Mouse (Mus musculus): ENCODE results near the gene Birc5. TPM values are rescaled to one million over a fixed set of nuclear protein-coding genes. Genes with fewer than 3 reads are reported as not detected.

The Birc5 gene
- polyA plus RNA-seq, 1 experiment from 2014 or later = 338 TPM

DNA sequence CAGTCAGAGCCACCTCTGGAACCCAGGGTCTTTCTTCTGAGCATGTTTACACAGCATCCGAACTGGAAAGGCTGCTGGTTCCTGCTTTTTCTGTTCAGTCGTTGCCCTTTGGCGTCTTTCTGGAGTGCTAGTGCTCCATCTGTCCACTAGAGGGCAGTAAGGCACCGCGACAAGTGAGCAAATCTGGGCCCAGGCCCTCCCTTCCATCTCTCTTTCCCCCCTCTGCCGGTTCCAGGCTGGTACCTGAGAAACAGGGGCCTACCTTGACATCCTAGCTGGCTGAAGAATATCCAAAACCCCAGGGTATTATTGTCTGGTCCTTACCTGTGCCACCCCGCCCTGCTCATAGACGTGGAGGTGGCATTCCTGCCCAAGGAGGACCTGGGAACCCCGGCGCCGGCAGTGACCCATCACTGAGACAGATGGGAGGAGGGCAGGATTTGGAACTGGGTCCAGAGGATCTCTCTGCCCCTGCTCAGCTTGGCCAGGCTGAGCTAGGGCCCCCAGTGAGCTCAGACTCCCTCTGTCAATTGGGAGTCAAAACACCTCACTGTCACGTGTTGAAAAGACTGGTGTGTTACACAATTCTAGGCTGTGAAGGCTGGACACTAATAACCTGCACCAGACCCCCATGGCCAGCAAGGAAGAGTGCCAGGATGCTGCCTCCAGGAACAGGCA lies 21.8 kb downstream of the Birc5 start:
- H3K4me3 ChIP-seq = no peak overlapping the region
- peaks cover 62% of the 10 kb centered on the region for H3K4me1 ChIP-seq (replicated peaks)
- 0 out of 2 replicates have a peak, but pooled peaks cover 6% of the 10 kb centered on the region for H3K36me3 ChIP-seq
- peak overlapping the region; percentile 2; the same call in 1 of the 2 replicates for H3K27ac ChIP-seq
- DNase-seq (ENCODE audit: low spot score) = peak; percentile 79
- H3K9me3 ChIP-seq = no peaks in the 10 kb centered on the region
- WGBS = 39% methylated on average over 12 of the region's 12 CpGs
- peaks cover 34% of the 10 kb centered on the region for H3K27me3 ChIP-seq (ENCODE audit: insufficient read depth, poor library complexity, severe bottlenecking)

- 72% methylated on average over 5 of the region's 5 CpGs for WGBS
- no peak for DNase-seq (ENCODE audit: low spot score)
- H3K4me3 ChIP-seq = no peak overlapping the region
- peaks cover 60% of the 10 kb centered on the region for H3K4me1 ChIP-seq (replicated peaks)
- H3K27ac ChIP-seq = no peak overlapping the region; the same call in 1 of the 2 replicates
- 0 out of 2 replicates have a peak, but pooled peaks cover 6% of the 10 kb centered on the region for H3K36me3 ChIP-seq
- H3K27me3 ChIP-seq (ENCODE audit: insufficient read depth, poor library complexity, severe bottlenecking) = peaks cover 34% of the 10 kb centered on the region
- no peaks in the 10 kb centered on the region for H3K9me3 ChIP-seq
Observed at GRCm38 (mm10) chr11:117871376-117871775, 22.3 kb downstream of the Birc5 start.

GRCm38 (mm10) chr11:117871911-117872584 lies 23.0 kb downstream of the Birc5 start:
- Histone ChIP-seq H3K36me3 (0 out of 2 replicates have a peak, but pooled peaks cover 6% of the 10 kb centered on the region), H3K9me3 (no peaks in the 10 kb centered on the region), H3K27me3 (ENCODE audit: insufficient read depth, poor library complexity, severe bottlenecking) (peaks cover 34% of the 10 kb centered on the region), H3K4me3 (peak overlapping the region; percentile 83), H3K27ac (no peak overlapping the region), H3K4me1 (replicated peaks) (peaks cover 55% of the 10 kb centered on the region)
- no peak for DNase-seq (ENCODE audit: low spot score)
- 61% methylated on average over 12 of the region's 12 CpGs for WGBS

DNA sequence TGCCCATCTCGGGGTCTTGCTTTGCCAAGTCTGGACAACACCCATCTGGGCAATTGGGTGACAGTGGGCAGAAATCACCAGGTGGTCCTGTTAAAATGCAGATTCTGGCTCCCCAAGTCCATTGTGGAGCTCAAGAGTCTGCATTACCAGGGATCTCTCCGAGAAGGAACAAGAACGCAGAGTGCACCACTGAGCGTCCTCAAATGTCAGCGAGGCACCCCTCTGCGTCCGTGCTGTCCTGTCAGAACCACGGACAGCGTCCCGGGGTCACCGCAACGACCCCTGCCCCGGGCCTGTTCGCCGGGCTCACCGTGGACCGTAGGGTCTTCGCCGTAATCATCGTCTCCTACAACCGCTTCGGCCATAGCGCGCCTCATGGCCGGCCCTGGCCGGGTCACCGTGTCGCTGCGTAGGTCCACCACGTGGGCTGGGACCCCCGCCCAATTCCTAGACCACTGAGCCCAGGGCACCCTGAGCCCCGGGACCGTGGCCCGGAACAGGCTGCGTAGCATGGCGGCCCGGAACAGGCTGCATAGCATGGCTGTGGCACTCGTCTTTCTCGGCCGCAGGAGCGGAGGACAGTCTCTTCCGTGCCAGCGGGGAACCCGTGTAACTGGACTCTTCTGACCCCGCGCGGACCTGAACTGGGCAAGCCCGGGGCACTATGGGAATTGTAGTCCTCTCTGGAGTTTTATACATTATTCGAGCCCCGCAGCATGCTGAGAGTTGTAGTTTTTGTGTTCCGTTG lies 24.0 kb downstream of the Birc5 start, which contains the start of gene Tha1:
Gene Tha1 (minus strand): TSS at position 621 of the 748 bp plus-strand sequence.
- DNase-seq (ENCODE audit: low spot score) = peak; percentile 87
- WGBS = 2% methylated on average over 51 of the region's 51 CpGs
- H3K4me1 ChIP-seq (replicated peaks) = peaks cover 58% of the 10 kb centered on the region
- H3K27ac ChIP-seq = peak within 1 kb of the TSS; percentile 92
- H3K36me3 ChIP-seq = 0 out of 2 replicates have a peak, but pooled peaks cover 6% of the 10 kb centered on the region
- no peaks in the 10 kb centered on the region for H3K9me3 ChIP-seq
- peak within 1 kb of the TSS; percentile 83 for H3K4me3 ChIP-seq
- H3K27me3 ChIP-seq (ENCODE audit: insufficient read depth, poor library complexity, severe bottlenecking) = peaks cover 33% of the 10 kb centered on the region

DNA sequence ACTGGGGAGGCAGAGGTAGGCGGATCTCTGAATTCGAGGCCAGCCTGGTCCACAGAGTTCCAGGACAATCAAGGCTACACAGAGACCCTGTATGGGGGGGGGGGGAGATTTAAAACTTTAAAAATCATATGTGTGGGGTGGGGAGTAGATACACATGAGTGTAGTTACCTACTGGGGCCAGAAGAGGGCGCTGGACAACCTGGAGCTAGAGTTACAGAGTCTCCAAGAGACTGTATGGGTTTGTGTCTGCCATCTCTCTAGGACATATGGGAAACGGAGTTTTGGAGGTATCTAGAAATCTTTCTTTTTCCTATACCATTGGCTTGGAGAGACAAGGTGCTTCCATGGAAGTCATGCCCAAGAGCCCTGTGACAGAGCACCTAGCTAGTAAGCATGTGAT lies 25.4 kb downstream of the Birc5 start:
- WGBS = 66% methylated on average over 4 of the region's 4 CpGs
- Histone ChIP-seq H3K27me3 (ENCODE audit: insufficient read depth, poor library complexity, severe bottlenecking) (peaks cover 34% of the 10 kb centered on the region), H3K4me1 (replicated peaks) (peaks cover 72% of the 10 kb centered on the region), H3K4me3 (no peak overlapping the region), H3K27ac (no peak overlapping the region), H3K36me3 (no peaks in the 10 kb centered on the region), H3K9me3 (no peaks in the 10 kb centered on the region)
- no peak for DNase-seq (ENCODE audit: low spot score)

- WGBS = 14% methylated on average over 6 of the region's 6 CpGs
- Histone ChIP-seq H3K9me3 (no peaks in the 10 kb centered on the region), H3K27ac (peak overlapping the region; percentile 35; the same call in 1 of the 2 replicates), H3K27me3 (ENCODE audit: insufficient read depth, poor library complexity, severe bottlenecking) (peaks cover 40% of the 10 kb centered on the region), H3K4me1 (replicated peaks) (peaks cover 69% of the 10 kb centered on the region), H3K4me3 (no peak overlapping the region), H3K36me3 (no peaks in the 10 kb centered on the region)
- no peak for DNase-seq (ENCODE audit: low spot score)
Observed at GRCm38 (mm10) chr11:117875681-117876080, 26.6 kb downstream of the Birc5 start.

DNA sequence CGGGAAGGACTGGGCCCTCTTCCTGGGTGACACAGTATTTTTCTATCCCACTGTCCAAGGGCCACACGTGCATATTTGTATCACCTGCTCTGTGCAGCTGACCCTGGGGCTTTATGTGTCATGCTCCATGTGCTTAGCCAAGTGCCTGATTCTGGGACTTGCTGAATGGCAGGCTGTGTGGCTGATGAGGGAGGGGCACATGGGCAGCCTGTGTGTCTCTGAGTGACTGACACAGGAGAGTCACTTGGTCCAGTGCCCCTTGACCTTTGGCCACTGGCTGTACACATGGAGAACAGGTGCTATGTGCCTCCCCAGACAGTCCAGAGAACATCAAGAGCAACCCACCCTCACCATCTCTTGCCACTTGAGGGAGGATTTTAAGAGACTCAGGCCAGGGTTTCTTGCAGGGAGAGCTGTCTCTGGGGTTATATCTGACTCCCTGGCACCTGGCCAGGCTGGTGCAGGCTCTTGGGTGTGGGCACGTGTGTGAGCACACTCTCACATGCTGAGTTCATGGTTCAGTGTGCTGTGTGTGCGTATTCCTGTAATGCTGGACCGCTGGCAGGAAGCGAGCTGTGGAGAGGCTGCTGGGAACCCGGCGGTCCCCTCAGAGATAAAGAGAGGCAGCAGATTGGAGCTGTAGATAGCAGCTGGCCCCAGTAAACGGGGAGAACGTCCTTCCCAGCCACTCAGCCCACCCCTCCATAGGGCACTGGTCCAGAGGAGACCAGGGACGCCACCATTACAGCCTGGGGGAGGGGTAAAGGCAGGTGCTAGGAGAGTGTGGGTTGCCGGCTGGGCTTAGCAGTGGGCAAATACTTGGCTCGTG lies 29.1 kb downstream of the Birc5 start:
- Histone ChIP-seq H3K4me1 (replicated peaks) (peaks cover 68% of the 10 kb centered on the region), H3K27ac (peak overlapping the region; percentile 68), H3K27me3 (ENCODE audit: insufficient read depth, poor library complexity, severe bottlenecking) (peaks cover 41% of the 10 kb centered on the region), H3K4me3 (0 out of 2 replicates have a peak overlapping the region, but pooled peaks have one; percentile 10), H3K9me3 (no peaks in the 10 kb centered on the region), H3K36me3 (no peaks in the 10 kb centered on the region)
- no peak for DNase-seq (ENCODE audit: low spot score)
- 40% methylated on average over 13 of the region's 13 CpGs for WGBS

DNA sequence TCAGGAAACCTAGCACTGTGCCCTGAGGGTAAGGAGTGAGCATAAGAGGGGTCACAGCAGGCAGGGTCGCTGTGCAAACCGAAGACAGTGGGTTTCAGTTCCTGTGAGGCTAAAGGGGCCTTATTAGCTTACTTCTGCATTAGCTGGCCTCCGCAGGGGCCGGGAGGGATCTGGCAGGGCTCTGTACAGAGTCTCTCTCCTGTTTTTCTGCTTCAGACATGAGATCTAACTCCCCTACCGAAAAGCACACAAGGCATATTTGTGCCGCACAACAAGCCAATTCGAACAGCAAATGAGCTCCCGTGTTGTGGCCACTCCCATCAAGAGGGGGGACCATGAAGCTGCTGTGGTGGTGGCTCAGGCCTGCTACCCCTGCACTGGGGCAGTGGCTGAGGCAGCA lies 29.8 kb downstream of the Birc5 start:
- 32% methylated on average over 8 of the region's 8 CpGs for WGBS
- no peaks in the 10 kb centered on the region for H3K36me3 ChIP-seq
- H3K27me3 ChIP-seq (ENCODE audit: insufficient read depth, poor library complexity, severe bottlenecking) = peaks cover 45% of the 10 kb centered on the region
- no peaks in the 10 kb centered on the region for H3K9me3 ChIP-seq
- peaks cover 65% of the 10 kb centered on the region for H3K4me1 ChIP-seq (replicated peaks)
- peak overlapping the region; percentile 68 for H3K27ac ChIP-seq
- no peak overlapping the region for H3K4me3 ChIP-seq
- DNase-seq (ENCODE audit: low spot score) = no peak

DNA sequence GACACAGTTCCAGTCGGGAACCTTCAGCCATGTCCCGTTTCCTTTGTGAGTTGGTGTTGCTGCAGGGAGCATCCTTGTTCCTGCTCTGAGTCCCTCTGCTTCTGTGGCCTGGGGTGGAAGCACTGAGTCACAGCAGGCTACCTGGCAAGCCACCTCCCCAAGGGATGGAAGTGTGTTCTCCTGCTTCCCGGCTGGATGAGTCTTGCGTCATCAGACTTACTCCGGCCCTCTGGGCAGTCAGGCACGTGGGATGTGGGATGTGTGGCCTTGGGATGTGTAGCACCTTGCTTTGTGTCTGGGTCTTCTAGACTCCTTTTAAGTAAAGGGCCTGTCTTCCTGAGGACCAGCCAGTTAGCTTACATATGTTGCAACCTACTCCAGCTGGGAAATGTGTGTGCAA lies 30.6 kb downstream of the Birc5 start:
- no peak for DNase-seq (ENCODE audit: low spot score)
- H3K36me3 ChIP-seq = no peaks in the 10 kb centered on the region
- no peaks in the 10 kb centered on the region for H3K9me3 ChIP-seq
- H3K27me3 ChIP-seq (ENCODE audit: insufficient read depth, poor library complexity, severe bottlenecking) = peaks cover 49% of the 10 kb centered on the region
- WGBS = 73% methylated on average over 6 of the region's 6 CpGs
- H3K4me1 ChIP-seq (replicated peaks) = peaks cover 65% of the 10 kb centered on the region
- 0 out of 2 replicates have a peak overlapping the region, but pooled peaks have one; percentile 4 for H3K27ac ChIP-seq
- no peak overlapping the region for H3K4me3 ChIP-seq

DNA sequence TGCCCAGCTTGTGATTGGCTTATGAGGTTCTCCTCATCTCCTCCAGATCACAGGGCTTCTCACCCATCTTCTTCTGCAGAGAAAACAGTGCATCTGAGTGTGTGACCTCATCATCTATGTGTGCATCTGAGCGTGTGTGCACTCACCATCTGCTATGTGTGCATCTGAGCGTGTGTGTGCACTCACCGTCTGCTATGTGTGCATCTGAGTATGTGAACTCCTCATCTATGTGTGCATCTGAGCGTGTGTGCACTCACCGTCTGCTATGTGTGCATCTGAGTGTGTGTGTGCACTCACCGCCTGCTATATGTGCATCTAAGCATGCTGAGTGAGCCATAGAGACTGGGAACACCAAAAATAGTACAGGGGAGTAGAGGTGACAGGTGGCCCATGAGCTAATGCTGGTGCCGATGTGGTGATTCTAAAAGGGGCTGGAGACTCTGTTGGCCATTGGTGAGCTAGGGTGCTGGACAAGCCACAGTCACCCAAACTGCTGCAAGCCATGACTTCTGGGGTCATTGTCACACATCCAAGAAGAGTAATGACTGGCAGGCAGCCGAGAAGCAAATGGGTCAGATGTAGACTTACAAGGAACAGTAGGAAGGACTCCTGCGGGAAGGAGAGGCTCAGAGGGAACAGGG lies 31.4 kb downstream of the Birc5 start:
- H3K27me3 ChIP-seq (ENCODE audit: insufficient read depth, poor library complexity, severe bottlenecking) = peaks cover 54% of the 10 kb centered on the region
- 87% methylated on average over 9 of the region's 9 CpGs for WGBS
- H3K4me1 ChIP-seq (replicated peaks) = peaks cover 57% of the 10 kb centered on the region
- H3K27ac ChIP-seq = no peak overlapping the region
- DNase-seq (ENCODE audit: low spot score) = no peak
- H3K36me3 ChIP-seq = no peaks in the 10 kb centered on the region
- no peak overlapping the region for H3K4me3 ChIP-seq
- H3K9me3 ChIP-seq = no peaks in the 10 kb centered on the region

DNA sequence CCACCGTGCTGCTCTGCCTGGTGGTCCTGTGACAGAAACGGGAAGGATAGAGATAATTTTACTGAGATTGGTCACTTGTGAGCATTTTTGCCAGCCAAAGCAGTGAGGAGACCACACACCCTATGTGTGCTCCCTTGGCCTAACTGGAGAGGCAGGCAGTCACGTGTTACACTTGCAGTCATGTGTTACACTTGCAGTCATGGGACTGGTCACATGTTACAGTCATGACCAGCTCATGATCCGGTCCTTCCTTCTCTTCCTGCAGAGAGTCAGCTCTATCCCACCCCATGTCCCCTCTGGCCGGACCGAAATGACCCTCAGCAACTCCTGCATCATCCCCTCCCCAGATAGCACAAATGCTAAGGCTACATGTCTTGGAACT lies 31.9 kb downstream of the Birc5 start:
- Histone ChIP-seq H3K27ac (0 out of 2 replicates have a peak overlapping the region, but pooled peaks have one; percentile 46), H3K9me3 (no peaks in the 10 kb centered on the region), H3K4me1 (replicated peaks) (peaks cover 56% of the 10 kb centered on the region), H3K4me3 (no peak overlapping the region), H3K36me3 (no peaks in the 10 kb centered on the region), H3K27me3 (ENCODE audit: insufficient read depth, poor library complexity, severe bottlenecking) (peaks cover 57% of the 10 kb centered on the region)
- 88% methylated on average over 6 of the region's 6 CpGs for WGBS
- no peak for DNase-seq (ENCODE audit: low spot score)

GRCm38 (mm10) chr11:117881787-117882186 lies 32.7 kb downstream of the Birc5 start:
- no peak for DNase-seq (ENCODE audit: low spot score)
- Histone ChIP-seq H3K36me3 (no peaks in the 10 kb centered on the region), H3K4me1 (replicated peaks) (peaks cover 56% of the 10 kb centered on the region), H3K27ac (peak overlapping the region; percentile 46), H3K27me3 (ENCODE audit: insufficient read depth, poor library complexity, severe bottlenecking) (peaks cover 63% of the 10 kb centered on the region), H3K9me3 (no peaks in the 10 kb centered on the region), H3K4me3 (no peak overlapping the region)
- WGBS = 13% methylated on average over 8 of the region's 8 CpGs
